Mouse (Mus musculus) hindbrain, postnatal 0 days (tissue): ENCODE measurements at regions not wholly inside any gene's neighbourhood (a gene's known extent, or its start where the extent isn't known, plus 50 kb on each side); places are given as distances from the start of the nearest gene placed in this dataset.
A peak's percentile ranks its signal among the peaks of the same experiment; 100 is the strongest.

Experiments
- ATAC-seq: fragments of 200-750 bp; cut with Nextera tagmentation; 2 replicates; pipeline ENCODE4 v1.8.0; 2017; ENCODE audit warnings: mild to moderate bottlenecking, moderate TSS enrichment, moderate library complexity
- DNase-seq: peaks from one replicate; pipeline ENCODE4 v3.0.0-alpha.2; 2015; ENCODE audit warnings: low spot score
- H3K27ac ChIP-seq: fragments of 300-500 bp; sonication (generic); 2 replicates; pipeline ENCODE4 v1.5.1; 2014; ENCODE audit warnings: mild to moderate bottlenecking
- H3K27me3 ChIP-seq: fragments of 300-500 bp; sonication (generic); 2 replicates; pipeline ENCODE4 v1.6.1; 2014; ENCODE audit warnings: low read length, mixed read lengths; ENCODE audit not compliant: insufficient read depth
- H3K36me3 ChIP-seq: fragments of 300-500 bp; sonication (generic); 2 replicates; pipeline ENCODE4 v1.6.1; 2014; ENCODE audit warnings: low read length, mixed read lengths; ENCODE audit not compliant: insufficient read depth
- H3K4me1 ChIP-seq: fragments of 300-500 bp; sonication (generic); 2 replicates; pipeline ENCODE4 v1.6.1; 2014; ENCODE audit warnings: antibody characterized with exemption, low read length, mixed read lengths; ENCODE audit not compliant: insufficient read depth
- H3K4me2 ChIP-seq: fragments of 300-500 bp; sonication (generic); 2 replicates; pipeline ENCODE4 v1.6.1; 2014; ENCODE audit warnings: low read depth, mild to moderate bottlenecking, low read length, moderate library complexity, mixed read lengths
- H3K4me3 ChIP-seq: fragments of 300-500 bp; sonication (generic); 2 replicates; pipeline ENCODE4 v1.5.1; 2014; ENCODE audit warnings: low read length
- H3K9ac ChIP-seq: fragments of 300-500 bp; sonication (generic); replicated peaks from 2 replicates; pipeline ENCODE4 v1.6.1; 2014; ENCODE audit warnings: mild to moderate bottlenecking, low read length, moderate library complexity, mixed read lengths
- H3K9me3 ChIP-seq: fragments of 300-500 bp; sonication (generic); 2 replicates; pipeline ENCODE4 v1.6.1; 2016; ENCODE audit warnings: low read length, mixed read lengths
- CTCF ChIP-seq: IDR thresholded peaks from 2 replicates; pipeline ENCODE4 v1.5.1; 2016; ENCODE audit warnings: antibody characterized with exemption, control low read depth, low read depth
- WGBS: fragments of 180-500 bp; shearing (Covaris S2); extraction: QIAGEN DNeasy Blood & Tissue Kit; methylation state at CpG from one replicate; pipeline ENCODE4 v1.1.7; 2014; 5-methylcytosine and 5-hydroxymethylcytosine counted together

DNA sequence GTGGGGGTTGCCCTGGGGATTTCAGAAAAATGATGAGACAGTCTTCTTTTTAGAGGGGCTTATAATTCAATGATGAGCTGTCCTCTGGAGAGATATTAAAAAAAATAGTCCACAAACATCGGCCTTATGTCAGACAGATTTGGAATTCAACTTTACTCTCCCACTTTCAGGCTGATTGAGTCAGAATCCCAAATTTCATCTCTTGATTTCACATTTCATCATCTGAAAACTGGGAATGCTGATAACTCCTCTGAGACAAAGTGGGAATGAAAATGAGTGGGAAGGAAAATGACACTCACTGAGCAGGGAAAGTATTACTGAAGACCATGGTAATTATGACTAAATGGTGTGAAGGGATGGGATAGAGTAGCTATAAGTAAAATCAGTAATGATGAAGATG is 239.1 kb downstream of the Plk2 start:
- no peaks in the 10 kb centered on the region for H3K9me3 ChIP-seq
- no peak for ATAC-seq
- DNase-seq, result no peak
- WGBS, result 65% methylated on average over 1 of the region's 1 CpGs
- TF ChIP-seq CTCF, result no peak
- H3K36me3 ChIP-seq, result no peaks in the 10 kb centered on the region
- H3K4me2 ChIP-seq, result no peak overlapping the region
- no peak overlapping the region for H3K9ac ChIP-seq
- H3K27ac ChIP-seq, result no peak overlapping the region
- H3K4me3 ChIP-seq, result no peak overlapping the region
- no peaks in the 10 kb centered on the region for H3K27me3 ChIP-seq
- no peaks in the 10 kb centered on the region for H3K4me1 ChIP-seq

- no peak for TF ChIP-seq CTCF
- 0 out of 2 replicates have a peak overlapping the region, but pooled peaks have one; percentile 38 for H3K4me2 ChIP-seq
- WGBS, result 41% methylated on average over 3 of the region's 3 CpGs
- ATAC-seq, result peak; percentile 35; the same call in 1 of the 2 replicates
- peak overlapping the region; percentile 48; the same call in 1 of the 2 replicates for H3K27ac ChIP-seq
- H3K9ac ChIP-seq, result no peak overlapping the region
- H3K4me3 ChIP-seq, result no peak overlapping the region
- no peaks in the 10 kb centered on the region for H3K27me3 ChIP-seq
- no peaks in the 10 kb centered on the region for H3K36me3 ChIP-seq
- peaks cover 9% of the 10 kb centered on the region; the same call in 1 of the 2 replicates for H3K4me1 ChIP-seq
- H3K9me3 ChIP-seq, result no peaks in the 10 kb centered on the region
- DNase-seq, result peak; percentile 29
Observed at GRCm38 (mm10) chr13:110642792-110643191, 247.9 kb downstream of the Plk2 start.

- 14% methylated on average over 11 of the region's 11 CpGs for WGBS
- Histone ChIP-seq H3K27me3 (no peaks in the 10 kb centered on the region), H3K4me2 (peak overlapping the region; percentile 38), H3K4me3 (0 out of 2 replicates have a peak overlapping the region, but pooled peaks have one; percentile 3), H3K27ac (peak overlapping the region; percentile 48; the same call in 1 of the 2 replicates), H3K9ac (no peak overlapping the region), H3K4me1 (peaks cover 9% of the 10 kb centered on the region; the same call in 1 of the 2 replicates), H3K9me3 (no peaks in the 10 kb centered on the region), H3K36me3 (no peaks in the 10 kb centered on the region)
- TF ChIP-seq CTCF, result no peak
- peak; percentile 82 for DNase-seq
- ATAC-seq, result peak; percentile 72
Observed at GRCm38 (mm10) chr13:110643198-110643896, 248.5 kb downstream of the Plk2 start.

- H3K36me3 ChIP-seq, result no peaks in the 10 kb centered on the region
- no peak for TF ChIP-seq CTCF
- peaks cover 9% of the 10 kb centered on the region; the same call in 1 of the 2 replicates for H3K4me1 ChIP-seq
- H3K9me3 ChIP-seq, result no peaks in the 10 kb centered on the region
- WGBS, result 38% methylated on average over 3 of the region's 3 CpGs
- ATAC-seq (no peak; the same call in 1 of the 2 replicates), DNase-seq (no peak)
- no peaks in the 10 kb centered on the region for H3K27me3 ChIP-seq
- peak overlapping the region; percentile 38 for H3K4me2 ChIP-seq
- no peak overlapping the region for H3K9ac ChIP-seq
- H3K27ac ChIP-seq, result peak overlapping the region; percentile 48; the same call in 1 of the 2 replicates
- H3K4me3 ChIP-seq, result 0 out of 2 replicates have a peak overlapping the region, but pooled peaks have one; percentile 3
Observed at GRCm38 (mm10) chr13:110643897-110644213, 249.0 kb downstream of the Plk2 start.

- no peak for ATAC-seq
- TF ChIP-seq CTCF, result no peak
- no peaks in the 10 kb centered on the region for H3K36me3 ChIP-seq
Observed at GRCm38 (mm10) chr13:110649378-110649777, 254.5 kb downstream of the Plk2 start.

GRCm38 (mm10) chr13:110649870-110650497 is 255.1 kb downstream of the Plk2 start:
- WGBS, result 9% methylated on average over 2 of the region's 2 CpGs
- H3K4me1 ChIP-seq, result no peaks in the 10 kb centered on the region; the same call in 1 of the 2 replicates
- H3K4me2 ChIP-seq, result no peak overlapping the region
- peak; percentile 76 for ATAC-seq
- no peaks in the 10 kb centered on the region for H3K9me3 ChIP-seq
- peak; percentile 72 for DNase-seq
- H3K27me3 ChIP-seq, result no peaks in the 10 kb centered on the region
- TF ChIP-seq CTCF, result no peak
- H3K36me3 ChIP-seq, result no peaks in the 10 kb centered on the region
- H3K27ac ChIP-seq, result no peak overlapping the region; the same call in 1 of the 2 replicates
- no peak overlapping the region for H3K9ac ChIP-seq
- H3K4me3 ChIP-seq, result no peak overlapping the region

More at GRCm38 (mm10) chr13:110649378-110649777, 254.5 kb downstream of the Plk2 start:
- Histone ChIP-seq H3K4me1 (no peaks in the 10 kb centered on the region; the same call in 1 of the 2 replicates), H3K27me3 (no peaks in the 10 kb centered on the region), H3K4me3 (no peak overlapping the region), H3K9ac (no peak overlapping the region), H3K27ac (no peak overlapping the region), H3K9me3 (no peaks in the 10 kb centered on the region), H3K4me2 (no peak overlapping the region)
- 71% methylated on average over 1 of the region's 1 CpGs for WGBS
- no peak for DNase-seq
